Mouse (Mus musculus) myocyte (in vitro differentiated cells): ENCODE data around the gene Hey2.

Experiments used
- CEBPB ChIP-seq: IDR thresholded peaks from 2 replicates; pipeline ENCODE4 v1.6.1; 2011; ENCODE audit warnings: mild to moderate bottlenecking, moderate library complexity; ENCODE audit not compliant: poor library complexity, insufficient read depth, severe bottlenecking
- MAX ChIP-seq: IDR thresholded peaks from one replicate; pipeline ENCODE4 v1.6.1; 2011; ENCODE audit warnings: low read depth, mild to moderate bottlenecking, control low read depth
- MYOD1 ChIP-seq, 3 experiments: IDR thresholded peaks; one replicate each; pipeline ENCODE4 v1.6.1; 2011; ENCODE audit warnings: control low read depth in 2 of 3, low read depth in 2 of 3, mild to moderate bottlenecking in 2 of 3, moderate library complexity in 1 of 3; ENCODE audit not compliant: insufficient read length in 2 of 3, control insufficient read depth in 1 of 3
- POLR2A ChIP-seq: IDR thresholded peaks from one replicate; pipeline ENCODE4 v1.6.1; 2011; ENCODE audit warnings: low read depth, mild to moderate bottlenecking, control low read depth, moderate library complexity; ENCODE audit not compliant: insufficient read length
- POLR2AphosphoS2 ChIP-seq: IDR thresholded peaks from one replicate; pipeline ENCODE4 v1.6.1; 2011; ENCODE audit warnings: low read depth, control low read depth; ENCODE audit not compliant: insufficient read length
- REST ChIP-seq: IDR thresholded peaks from one replicate; pipeline ENCODE4 v1.6.1; 2011; ENCODE audit warnings: mild to moderate bottlenecking, control low read depth, moderate library complexity; ENCODE audit not compliant: insufficient read depth, insufficient read length
- SRF ChIP-seq: IDR thresholded peaks from one replicate; pipeline ENCODE4 v1.6.1; 2011; ENCODE audit warnings: low read depth; ENCODE audit not compliant: control insufficient read depth, insufficient read length
- USF1 ChIP-seq: IDR thresholded peaks from one replicate; pipeline ENCODE4 v1.6.1; 2011; ENCODE audit warnings: low read depth, mild to moderate bottlenecking, control low read depth, moderate library complexity

- TF ChIP-seq POLR2AphosphoS2 (no peak), USF1 (no peak), POLR2A (no peak), CEBPB (no peak), MAX (no peak), REST (no peak), MYOD1 (IDR thresholded peaks at IDR 0.05; ENCODE audit: control insufficient read depth in 1 of 3, insufficient read length in 2 of 3, low read depth in 2 of 3) (no peak), SRF (no peak)
These were observed 51.6 kb downstream of the Hey2 start for GRCm38 (mm10) chr10:30791016-30791415.
